Mouse (Mus musculus): ENCODE results near the gene Senp2. TPM values are rescaled to one million over a fixed set of nuclear protein-coding genes. Genes with fewer than 3 reads are reported as not detected.

Senp2 gene
- total RNA-seq, 2 experiments from 2014 or later, result 31.2 to 31.5 TPM

GRCm38 (mm10) chr16:22043830-22044229, 34.5 kb downstream of the Senp2 start:
- intact Hi-C loops (cut with DNase I), result no loop called here
- no peak for DNase-seq
- TF ChIP-seq CTCF (IDR thresholded peaks at IDR 0.05), result no peak
- H3K4me3 ChIP-seq, result no peak overlapping the region
- no peak overlapping the region for H3K27ac ChIP-seq

DNA sequence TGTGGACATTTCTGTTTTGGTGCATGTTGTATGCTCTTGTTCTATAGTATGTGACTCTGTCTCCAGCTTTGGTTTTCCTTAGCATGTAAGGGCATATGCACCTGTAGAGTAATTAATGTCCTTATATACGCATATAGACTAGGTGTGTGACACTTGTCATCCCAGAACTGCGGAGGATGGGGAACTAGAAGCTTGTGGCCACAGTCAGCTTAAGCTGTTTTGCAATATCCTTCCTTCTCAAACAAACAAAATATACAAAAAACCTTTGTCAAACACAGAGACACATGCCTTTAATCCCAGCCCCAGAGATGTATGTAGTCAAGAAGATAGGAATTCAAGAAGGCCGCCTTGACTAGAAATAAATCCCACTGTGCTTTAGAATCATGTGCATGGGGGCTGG, 36.6 kb downstream of the Senp2 start:
- TF ChIP-seq CTCF (IDR thresholded peaks at IDR 0.05), result no peak
- no peak overlapping the region for H3K4me3 ChIP-seq
- intact Hi-C loops (cut with DNase I), result no loop called here
- DNase-seq, result no peak
- H3K27ac ChIP-seq, result no peak overlapping the region

DNA sequence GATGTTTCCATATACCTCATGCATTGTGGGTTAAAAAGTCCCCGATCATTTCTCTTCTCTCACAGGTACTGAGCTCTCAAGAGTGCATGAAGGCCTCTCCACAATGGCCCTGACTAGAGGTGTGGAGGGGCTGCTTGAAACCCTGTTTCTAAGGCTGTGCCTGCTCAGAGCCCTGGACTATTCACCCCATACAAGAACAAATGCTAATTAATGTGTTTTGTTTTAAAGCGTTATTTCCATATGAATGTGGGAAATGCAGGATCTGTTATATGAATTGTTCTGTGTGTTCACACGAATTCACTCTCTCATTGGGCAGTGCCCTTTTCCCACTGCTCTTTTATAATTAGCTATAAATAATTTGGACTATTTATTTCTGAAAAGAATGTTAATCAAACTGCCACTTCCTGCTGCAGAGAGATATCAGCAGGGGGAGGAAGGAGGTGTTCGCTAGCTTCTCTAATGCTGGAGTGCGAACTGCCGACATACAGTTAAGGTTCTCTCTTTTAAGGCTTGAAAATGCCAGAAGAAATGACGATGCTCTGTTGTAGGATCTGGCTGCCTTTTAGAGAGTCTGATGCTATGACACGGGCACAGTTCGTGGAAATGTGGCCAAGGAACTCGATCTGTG, 37.6 kb downstream of the Senp2 start:
- Histone ChIP-seq H3K4me3 (no peak overlapping the region), H3K27ac (no peak overlapping the region)
- no peak for DNase-seq
- intact Hi-C loops (cut with DNase I), result no loop called here
- no peak for TF ChIP-seq CTCF (IDR thresholded peaks at IDR 0.05)

- intact Hi-C loops (cut with DNase I), result no loop called here
- H3K27ac ChIP-seq, result no peak overlapping the region
- no peak for TF ChIP-seq CTCF (IDR thresholded peaks at IDR 0.05)
- DNase-seq, result no peak
- H3K4me3 ChIP-seq, result no peak overlapping the region
Measured at GRCm38 (mm10) chr16:22053411-22053810, 44.1 kb downstream of the Senp2 start.

DNA sequence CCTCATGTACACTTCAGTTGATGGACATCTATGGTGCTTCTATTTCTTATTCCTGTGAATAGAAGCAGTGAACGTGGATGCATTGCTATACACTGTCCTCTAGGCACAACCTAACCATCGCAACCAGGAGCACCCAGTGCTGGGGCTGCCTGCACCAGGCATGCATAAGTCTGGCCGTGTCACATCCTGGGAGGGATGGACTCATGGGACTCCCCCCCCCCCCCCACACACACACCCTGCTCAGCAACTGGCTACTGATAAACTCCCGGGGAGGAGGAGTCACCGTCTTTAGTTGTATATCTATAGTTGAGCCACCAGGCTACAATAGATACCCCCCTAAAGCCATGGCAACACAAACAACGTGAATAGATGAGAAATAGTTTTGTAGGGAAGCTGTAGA, 48.2 kb downstream of the Senp2 start:
- intact Hi-C loops (cut with DNase I), result no loop called here
- no peak overlapping the region for H3K27ac ChIP-seq
- no peak for DNase-seq
- no peak overlapping the region for H3K4me3 ChIP-seq
- no peak for TF ChIP-seq CTCF (IDR thresholded peaks at IDR 0.05)

DNA sequence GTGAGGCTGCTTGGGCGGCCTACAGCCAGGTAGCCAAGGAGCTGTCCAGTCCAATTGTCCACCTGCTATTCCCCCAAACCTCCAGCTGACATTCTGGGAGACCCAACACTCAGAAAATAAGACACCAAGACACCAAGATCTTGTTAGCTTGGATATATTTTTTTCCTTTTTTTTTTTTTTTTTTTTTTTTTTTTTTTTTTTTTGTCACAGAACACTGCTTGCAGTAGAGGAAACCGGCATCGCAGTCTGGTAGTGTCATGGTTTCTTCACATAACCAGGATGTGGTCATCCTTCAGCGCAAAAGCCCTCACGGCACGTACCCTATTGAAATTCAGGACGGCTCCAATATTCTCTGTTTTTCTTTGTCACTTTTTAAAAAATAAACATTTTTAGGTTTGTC, 49.6 kb downstream of the Senp2 start:
- H3K4me3 ChIP-seq, result no peak overlapping the region
- H3K27ac ChIP-seq, result no peak overlapping the region
- intact Hi-C loops (cut with DNase I), result no loop called here
- TF ChIP-seq CTCF (IDR thresholded peaks at IDR 0.05), result no peak
- DNase-seq, result no peak

DNA sequence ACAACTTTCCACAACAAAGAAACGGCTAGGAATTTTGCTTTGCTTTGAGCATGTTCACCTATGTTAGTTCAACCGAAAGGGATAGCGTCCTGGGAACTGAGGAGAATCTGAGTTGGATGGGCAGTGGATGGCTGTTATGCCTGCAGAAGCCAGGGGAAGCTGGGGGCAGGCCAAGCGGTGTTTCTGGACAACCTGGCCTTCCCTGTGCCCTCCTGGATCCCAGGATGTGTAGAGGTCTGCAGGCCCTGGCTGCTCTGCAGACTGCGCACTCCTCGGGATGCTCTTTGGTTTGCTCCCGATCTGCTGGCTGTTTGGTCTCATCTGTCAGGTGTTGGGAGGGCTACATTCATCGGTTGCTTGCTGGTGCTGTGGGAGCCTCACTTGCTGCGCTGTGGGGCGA, 51.1 kb downstream of the Senp2 start:
- no peak overlapping the region for H3K27ac ChIP-seq
- no peak for DNase-seq
- intact Hi-C loops (cut with DNase I), result no loop called here
- H3K4me3 ChIP-seq, result no peak overlapping the region
- no peak for TF ChIP-seq CTCF (IDR thresholded peaks at IDR 0.05)

DNA sequence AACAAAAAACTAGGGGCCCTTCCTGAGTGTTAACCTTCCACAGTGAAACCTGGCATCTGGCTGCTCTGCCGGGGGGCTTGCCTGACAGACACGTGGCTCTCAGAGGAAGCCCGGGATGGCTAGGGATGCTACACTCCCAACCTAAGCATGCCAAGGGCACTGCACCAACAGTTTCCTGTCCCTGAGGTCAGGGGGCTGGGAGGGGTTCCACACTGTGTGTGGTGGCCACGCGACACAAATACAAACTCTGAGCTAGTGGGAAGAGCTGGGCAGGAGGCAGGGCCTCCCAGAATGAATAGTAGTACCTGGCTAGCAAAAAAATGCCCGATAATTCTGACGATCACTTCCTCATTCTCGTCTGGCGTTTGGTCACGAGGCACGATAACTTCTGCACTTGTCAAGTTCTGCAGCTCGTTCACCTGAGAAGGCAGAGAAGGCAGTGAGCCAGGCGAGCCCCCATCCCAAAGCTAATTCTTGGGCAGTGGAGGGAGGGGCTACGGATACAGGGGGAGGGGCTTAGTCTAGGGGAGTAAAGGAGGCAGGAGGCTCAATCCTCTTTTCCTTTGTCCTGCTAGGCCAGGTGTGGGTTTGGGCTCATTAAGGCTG, 52.4 kb downstream of the Senp2 start:
- TF ChIP-seq CTCF (IDR thresholded peaks at IDR 0.05), result no peak
- intact Hi-C loops (cut with DNase I), result no loop called here
- H3K27ac ChIP-seq, result no peak overlapping the region
- DNase-seq, result no peak
- no peak overlapping the region for H3K4me3 ChIP-seq

DNA sequence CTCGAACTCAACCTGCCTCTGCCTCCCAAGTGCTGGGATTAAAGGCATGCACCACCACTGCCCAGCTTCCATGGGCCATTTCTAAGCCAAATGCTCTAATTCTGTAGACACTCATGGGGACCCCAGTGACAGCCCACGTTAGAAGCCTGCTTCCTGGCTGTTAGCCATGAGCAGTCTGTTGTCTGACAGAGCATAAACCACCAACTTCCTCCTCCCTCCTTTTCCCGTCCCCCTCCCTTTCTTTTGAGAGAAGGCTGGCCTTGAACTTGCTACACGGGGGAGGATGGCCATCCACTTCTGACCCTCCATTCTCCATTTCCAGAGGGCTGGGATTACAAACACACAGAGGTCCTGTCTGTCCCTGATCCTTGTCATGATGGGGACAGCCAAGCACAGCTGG, 53.0 kb downstream of the Senp2 start:
- TF ChIP-seq CTCF (IDR thresholded peaks at IDR 0.05), result no peak
- intact Hi-C loops (cut with DNase I), result no loop called here

GRCm38 (mm10) chr16:22065536-22065935, 56.3 kb downstream of the Senp2 start:
- intact Hi-C loops (cut with DNase I), result no loop called here
- no peak overlapping the region for H3K4me3 ChIP-seq
- no peak overlapping the region for H3K27ac ChIP-seq
- no peak for TF ChIP-seq CTCF (IDR thresholded peaks at IDR 0.05)
- no peak for DNase-seq

More for the DNA sequence above, 53.0 kb downstream of the Senp2 start:
- H3K4me3 ChIP-seq, result no peak overlapping the region
- DNase-seq, result no peak
- H3K27ac ChIP-seq, result no peak overlapping the region

DNA sequence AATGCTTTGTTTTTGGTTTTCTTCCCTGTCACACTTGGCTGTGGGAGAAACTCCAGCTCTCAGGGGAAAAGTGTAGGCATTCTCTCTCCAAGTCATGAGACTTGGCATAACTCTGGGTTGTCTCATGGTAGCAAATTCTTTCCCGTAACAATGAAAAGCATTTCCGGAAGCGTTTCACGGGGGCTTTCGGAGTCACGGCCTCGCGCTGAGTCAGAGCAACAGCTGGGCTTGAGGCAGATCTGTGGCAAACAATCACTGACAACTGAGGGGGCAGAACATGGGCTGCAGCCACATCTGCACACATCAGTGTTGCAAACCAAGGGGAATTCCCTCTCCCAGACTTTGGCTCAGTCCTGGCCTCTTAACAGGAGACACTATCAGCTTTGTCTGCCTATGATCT, 58.1 kb downstream of the Senp2 start:
- Histone ChIP-seq H3K4me3 (no peak overlapping the region), H3K27ac (peak overlapping the region; percentile 56; the same call in 1 of the 2 replicates)
- intact Hi-C loops (cut with DNase I), result no loop called here
- peak; percentile 49 for DNase-seq
- no peak for TF ChIP-seq CTCF (IDR thresholded peaks at IDR 0.05)

DNA sequence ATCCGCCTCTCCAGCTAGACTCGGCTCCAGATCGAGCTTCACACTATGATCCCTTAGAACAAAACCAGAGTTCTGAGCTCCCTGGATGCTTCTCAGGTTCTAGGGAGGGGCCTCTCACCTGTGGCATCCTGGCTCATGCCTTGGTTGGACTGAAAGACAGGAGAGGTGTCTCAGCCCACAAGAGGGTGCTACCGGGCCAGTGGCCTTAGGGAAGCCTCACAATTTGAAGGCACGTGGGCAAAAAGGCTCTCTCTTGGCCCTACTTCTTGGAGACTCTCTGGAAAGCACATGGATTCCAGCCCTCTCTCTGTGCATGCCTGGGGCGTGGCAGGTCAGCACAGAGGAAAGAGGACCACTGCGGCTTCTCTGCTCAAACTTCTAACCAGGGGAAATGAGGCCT, 62.1 kb downstream of the Senp2 start:
- intact Hi-C loops (cut with DNase I), result no loop called here
- TF ChIP-seq CTCF (IDR thresholded peaks at IDR 0.05), result peak; percentile 29

GRCm38 (mm10) chr16:22075067-22075466, 65.8 kb downstream of the Senp2 start:
- Histone ChIP-seq H3K4me3 (no peak overlapping the region), H3K27ac (no peak overlapping the region)
- no peak for DNase-seq
- intact Hi-C loops (cut with DNase I), result no loop called here
- TF ChIP-seq CTCF (IDR thresholded peaks at IDR 0.05), result no peak

More for the DNA sequence above, 62.1 kb downstream of the Senp2 start:
- DNase-seq, result no peak
- H3K27ac ChIP-seq, result no peak overlapping the region
- H3K4me3 ChIP-seq, result no peak overlapping the region
